Mouse (Mus musculus): ENCODE data around the gene Utp20.

Gene Utp20

GRCm38 (mm10) chr10:88719618-88720017 is 107.0 kb downstream of the Utp20 start:
- in situ Hi-C loops (cut with MboI; ENCODE audit: low sequenced_read_pairs), result loop anchor here (10.0 kb wide), 1 partner anchor 165 kb away; no protein-coding TSS in a partner anchor

GRCm38 (mm10) chr10:88717756-88718025 is 108.9 kb downstream of the Utp20 start:
- in situ Hi-C loops (cut with MboI; ENCODE audit: low sequenced_read_pairs), result no loop called here

GRCm38 (mm10) chr10:88716986-88717755 is 109.4 kb downstream of the Utp20 start:
- in situ Hi-C loops (cut with MboI; ENCODE audit: low sequenced_read_pairs), result no loop called here

- in situ Hi-C loops (cut with MboI; ENCODE audit: low sequenced_read_pairs), result no loop called here
These were observed 111.0 kb downstream of the Utp20 start for GRCm38 (mm10) chr10:88715621-88716020.

GRCm38 (mm10) chr10:88714744-88715143 is 111.9 kb downstream of the Utp20 start:
- in situ Hi-C loops (cut with MboI; ENCODE audit: low sequenced_read_pairs), result no loop called here

GRCm38 (mm10) chr10:88712359-88712758 is 114.2 kb downstream of the Utp20 start:
- in situ Hi-C loops (cut with MboI; ENCODE audit: low sequenced_read_pairs), result no loop called here

GRCm38 (mm10) chr10:88708671-88709523 is 117.7 kb downstream of the Utp20 start:
- in situ Hi-C loops (cut with MboI; ENCODE audit: low sequenced_read_pairs), result no loop called here

GRCm38 (mm10) chr10:88700938-88701337 is 125.7 kb downstream of the Utp20 start:
- in situ Hi-C loops (cut with MboI; ENCODE audit: low sequenced_read_pairs), result no loop called here
